Mouse (Mus musculus) lung, postnatal 0 days (tissue): ENCODE measurements around the gene Mcoln3.

Source experiments
- CTCF ChIP-seq: IDR thresholded peaks from 2 replicates; pipeline ENCODE4 v1.5.1; 2016; ENCODE audit warnings: antibody characterized with exemption, mild to moderate bottlenecking
- EP300 ChIP-seq: IDR thresholded peaks from 2 replicates; pipeline ENCODE4 v1.6.1; 2016; ENCODE audit warnings: antibody characterized with exemption, mild to moderate bottlenecking, control low read depth

DNA sequence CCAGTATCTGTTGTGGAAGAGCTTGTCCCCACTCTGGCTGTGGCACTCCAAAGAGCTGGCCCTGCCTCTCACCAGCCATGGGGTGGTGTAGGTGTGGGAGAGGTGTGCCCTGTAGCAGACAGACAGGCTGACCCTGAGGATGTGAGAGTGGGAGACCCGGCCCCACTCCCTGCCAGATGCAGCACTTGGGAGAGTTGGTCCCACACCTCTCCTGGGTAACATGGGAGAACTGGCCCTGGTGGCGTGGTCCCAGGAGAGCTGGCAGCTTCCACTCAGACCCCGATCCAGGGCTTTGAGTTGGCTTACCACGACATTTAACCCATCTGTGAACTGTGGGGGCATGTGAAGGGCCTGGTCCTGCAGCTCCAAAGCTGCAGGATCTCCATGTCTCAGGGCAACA, 19.4 kb upstream of the Mcoln3 start:
- no peak for TF ChIP-seq CTCF
- no peak for TF ChIP-seq EP300
